Mouse (Mus musculus) heart, adult 2 months (tissue): ENCODE results near the gene Pnpla8. TPM values are rescaled to one million over a fixed set of nuclear protein-coding genes. Genes with fewer than 3 reads are reported as not detected.
"Not testable (repeated sequence)": the region's sequence is repeated elsewhere in the genome, so short reads cannot be mapped to it uniquely, and the experiment has no call there.

Experiments
- DNase-seq, 2 experiments: peaks; one replicate each; pipeline ENCODE4 v3.0.0; 2021
- H3K27ac ChIP-seq: fragments of 200-600 bp; 2 replicates; pipeline ENCODE4 v1.8.1; 2022
- H3K27me3 ChIP-seq: fragments of 200-500 bp; 2 replicates; pipeline ENCODE4 v1.6.1; 2012; ENCODE audit warnings: mild to moderate bottlenecking, low read length, inconsistent platforms, mixed read lengths; ENCODE audit not compliant: control insufficient read depth, insufficient read depth
- H3K36me3 ChIP-seq: fragments of 200-500 bp; 2 replicates; pipeline ENCODE4 v1.6.1; 2012; ENCODE audit warnings: low read length, inconsistent platforms; ENCODE audit not compliant: control insufficient read depth, insufficient read depth
- H3K4me1 ChIP-seq: fragments of 200-500 bp; 2 replicates; pipeline ENCODE4 v1.6.1; 2011; ENCODE audit warnings: low read length; ENCODE audit not compliant: control insufficient read depth, insufficient read depth
- H3K4me3 ChIP-seq: fragments of 200-600 bp; 2 replicates; pipeline ENCODE4 v1.8.1; 2022
- H3K79me2 ChIP-seq: fragments of 200-500 bp; replicated peaks from 2 replicates; pipeline ENCODE4 v1.6.1; 2012; ENCODE audit warnings: mild to moderate bottlenecking, inconsistent platforms, low read length, moderate library complexity, mixed read lengths; ENCODE audit not compliant: control insufficient read depth, insufficient read depth
- H3K9ac ChIP-seq: fragments of 200-500 bp; 2 replicates; pipeline ENCODE4 v1.6.1; 2012; ENCODE audit warnings: low read depth, mild to moderate bottlenecking, control low read depth, inconsistent platforms, low read length, mixed read lengths
- CTCF ChIP-seq: fragments of 200-600 bp; IDR thresholded peaks from 2 replicates; pipeline ENCODE4 v1.8.1; 2022; ENCODE audit warnings: antibody characterized with exemption, mild to moderate bottlenecking, moderate library complexity
- EP300 ChIP-seq: fragments of 200-500 bp; IDR thresholded peaks from 2 replicates; pipeline ENCODE4 v1.6.1; 2011; ENCODE audit warnings: low read depth, low read length, control low read depth; ENCODE audit not compliant: insufficient read depth
- POLR2A ChIP-seq: fragments of 200-500 bp; IDR thresholded peaks from 2 replicates; pipeline ENCODE4 v1.6.1; 2011; ENCODE audit warnings: mild to moderate bottlenecking, low read depth, low read length, control low read depth; ENCODE audit not compliant: insufficient read depth
- WGBS: fragments of 180-500 bp; shearing (Covaris S2); methylation state at CpG from one replicate; pipeline ENCODE4 v1.1.7; 2018; 5-methylcytosine and 5-hydroxymethylcytosine counted together
- intact Hi-C: fragments of 180-260 bp; cut with DNase I; formaldehyde crosslinking; loops from one replicate; pipeline ENCODE4 v1.15.1; 2025
- long read RNA-seq: library from polyadenylated mRNA; stranded (forward); transcript quantifications from one replicate; pipeline ENCODE4 v2.0.0, GENCODE M21; 2021
- polyA plus RNA-seq: library from polyadenylated mRNA; depleted of rRNA; stranded (reverse); fragments of >200 nt; gene quantifications from 2 replicates; pipeline ENCODE4 v1.2.3, GENCODE M21; 2012; rRNA removed
- total RNA-seq, 2 experiments: library from RNA; stranded (reverse); gene quantifications; 2 replicates each; pipeline ENCODE4 v1.2.3; 2021

Gene Pnpla8
- total RNA-seq (100 to 1,000 TPM; 132 to 162 TPM), polyA plus RNA-seq (26.7 and 64.6 TPM in 2 replicates)
- long read RNA-seq, full-length matches to known transcripts, result 175 of 205 reads
- long read RNA-seq, partial matches to known transcripts, result 9 of 205 reads
- long read RNA-seq, other reads (novel, unspliced or antisense), result 21 of 205 reads

- H3K4me1 ChIP-seq, H3K79me2 ChIP-seq, H3K36me3 ChIP-seq, H3K27me3 ChIP-seq, intact Hi-C loops, DNase-seq: not testable (repeated sequence)
- peak within 1 kb of the TSS; percentile 66 for H3K4me3 ChIP-seq
- H3K9ac ChIP-seq, result peak within 1 kb of the TSS; percentile 95
- 92% methylated on average over 2 of the region's 2 CpGs for WGBS
- H3K27ac ChIP-seq, result peak within 1 kb of the TSS; percentile 40; the same call in 1 of the 2 replicates
These were observed at the start of gene Pnpla8 for GRCm38 (mm10) chr12:44221070-44221469. Pnpla8 (plus strand) TSS chr12:44221370.

DNA sequence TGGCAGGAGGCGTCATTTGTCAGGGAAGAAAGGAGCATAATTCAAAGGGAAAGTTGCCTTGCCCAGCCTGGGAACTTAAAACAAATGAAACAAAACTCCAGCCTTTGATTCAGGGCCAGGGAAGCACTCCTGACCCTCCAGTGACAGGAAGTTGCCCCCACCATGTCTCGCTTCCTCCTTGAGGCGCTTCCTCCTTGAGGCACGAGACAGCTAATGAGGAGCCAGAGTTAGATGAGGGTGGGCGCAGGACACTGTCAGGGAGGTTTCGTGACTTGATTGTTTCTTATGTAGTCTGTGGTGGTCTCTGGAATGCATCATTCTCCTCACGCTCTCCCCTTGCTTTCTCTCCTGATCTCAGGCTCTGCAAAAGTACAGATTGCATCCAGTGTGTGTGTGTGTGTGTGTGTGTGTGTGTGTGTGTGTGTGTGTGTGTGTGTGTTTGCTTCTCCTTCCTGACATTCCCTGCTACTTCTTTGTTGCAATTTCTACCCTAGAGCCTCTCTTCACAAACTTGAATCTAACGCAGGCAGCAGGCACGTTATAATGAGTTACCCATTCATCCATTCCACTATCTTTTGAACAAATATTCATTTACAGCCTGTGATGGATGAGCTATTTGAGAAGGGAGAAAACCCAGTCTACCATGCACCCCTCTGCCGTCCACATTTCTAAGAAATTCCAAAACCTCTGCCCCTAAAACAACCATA lies 44.7 kb upstream of the Pnpla8 start:
- Histone ChIP-seq H3K4me1 (no peaks in the 10 kb centered on the region; the same call in 1 of the 2 replicates), H3K36me3 (no peaks in the 10 kb centered on the region), H3K4me3 (no peak overlapping the region), H3K9ac (no peak overlapping the region), H3K79me2 (no peaks in the 10 kb centered on the region), H3K27me3 (no peaks in the 10 kb centered on the region), H3K27ac (no peak overlapping the region)
- 35% methylated on average over 10 of the region's 10 CpGs for WGBS
- intact Hi-C loops, result no loop called here
- DNase-seq, result peak in 1 of 2 experiments; percentile 7
- TF ChIP-seq CTCF (no peak), POLR2A (no peak), EP300 (no peak)

GRCm38 (mm10) chr12:44177038-44177355 lies 44.2 kb upstream of the Pnpla8 start:
- H3K4me1 ChIP-seq, result no peaks in the 10 kb centered on the region; the same call in 1 of the 2 replicates
- no peaks in the 10 kb centered on the region for H3K27me3 ChIP-seq
- H3K27ac ChIP-seq, result no peak overlapping the region
- no peaks in the 10 kb centered on the region for H3K79me2 ChIP-seq
- intact Hi-C loops, result no loop called here
- H3K4me3 ChIP-seq, result no peak overlapping the region
- WGBS, result 68% methylated on average over 2 of the region's 2 CpGs
- H3K9ac ChIP-seq, result no peak overlapping the region
- H3K36me3 ChIP-seq, result no peaks in the 10 kb centered on the region
- no peak for DNase-seq
- TF ChIP-seq POLR2A (no peak), CTCF (no peak), EP300 (no peak)

- intact Hi-C loops, result no loop called here
- WGBS, result 35% methylated on average over 9 of the region's 9 CpGs
- DNase-seq, result no peak
These were observed 39.8 kb upstream of the Pnpla8 start for GRCm38 (mm10) chr12:44181081-44181982.

GRCm38 (mm10) chr12:44197873-44198525 lies 23.2 kb upstream of the Pnpla8 start:
- Histone ChIP-seq H3K4me3 (no peak overlapping the region), H3K4me1 (peaks cover 2% of the 10 kb centered on the region; the same call in 1 of the 2 replicates), H3K27me3 (no peaks in the 10 kb centered on the region), H3K36me3 (no peaks in the 10 kb centered on the region), H3K9ac (no peak overlapping the region), H3K79me2 (no peaks in the 10 kb centered on the region), H3K27ac (no peak overlapping the region)
- TF ChIP-seq POLR2A (no peak), CTCF (no peak), EP300 (no peak)
- no peak for DNase-seq
- 22% methylated on average over 4 of the region's 4 CpGs for WGBS
- intact Hi-C loops, result no loop called here

More at GRCm38 (mm10) chr12:44181081-44181982, 39.8 kb upstream of the Pnpla8 start:
- TF ChIP-seq POLR2A, result no peak
- peak; percentile 66 for TF ChIP-seq CTCF
- TF ChIP-seq EP300, result no peak
- Histone ChIP-seq H3K79me2 (no peaks in the 10 kb centered on the region), H3K27ac (no peak overlapping the region), H3K4me1 (no peaks in the 10 kb centered on the region; the same call in 1 of the 2 replicates), H3K27me3 (no peaks in the 10 kb centered on the region), H3K9ac (no peak overlapping the region), H3K36me3 (no peaks in the 10 kb centered on the region), H3K4me3 (no peak overlapping the region)
